Comparison of ENCODE assay signal across 24 mouse cellular contexts in the genomic region with DNA sequence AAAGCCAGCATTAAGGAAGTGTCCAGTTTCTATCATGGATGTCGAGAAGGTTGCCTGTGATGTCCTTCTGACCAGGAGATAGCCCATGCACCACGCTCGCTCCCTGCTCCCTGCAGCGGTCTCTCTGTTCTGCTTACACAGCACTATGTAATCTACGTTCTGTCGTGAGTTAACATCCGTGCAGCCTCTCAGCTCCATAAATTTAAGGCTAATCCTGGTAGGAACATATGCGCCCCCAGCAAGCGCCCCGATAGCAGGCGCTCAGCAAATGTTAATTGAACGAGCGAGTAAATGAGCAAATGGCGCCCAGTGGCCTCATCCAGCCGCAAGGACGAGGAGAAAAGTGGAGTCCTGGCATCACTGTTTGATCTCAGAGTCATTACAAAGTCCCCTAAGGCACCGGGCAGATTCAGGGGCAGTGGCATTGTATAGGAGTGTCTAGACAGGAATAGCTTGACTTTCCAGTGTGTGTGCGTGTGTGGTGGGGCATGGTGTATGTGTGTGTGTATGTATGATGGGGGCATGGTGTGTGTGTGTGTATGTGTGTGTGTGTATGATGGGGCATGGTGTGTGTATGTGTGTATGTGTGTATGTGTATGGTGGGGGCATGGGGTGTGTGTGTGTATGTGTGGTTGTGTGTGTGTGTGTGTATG. TPM values are rescaled to one million over a fixed set of nuclear protein-coding genes. Genes with fewer than 3 reads are reported as not detected.
DNase-seq lines count a peak whose midpoint lies in the region; ATAC-seq and TF ChIP-seq lines count a peak whose summit lies in the region.
"Had no signal": no experiment of that assay in that cellular context is flagged by ENCODE, and none has a peak within 500 bp of the region (broad histone marks: within the 10 kb centered on the region; RNA-seq: fewer than 3 reads in every experiment).

No protein-coding gene starts in this region.

- no peak for DNase-seq in forebrain, postnatal 0 days
- DNase-seq in hindbrain, embryonic 14.5 days (ENCODE audit: low spot score): peak; percentile 30
- DNase-seq in hindbrain, embryonic 10.5 days (ENCODE audit: low spot score): no peak
- no peak for DNase-seq in neural tube, embryonic 10.5 days (ENCODE audit: extremely low spot score, low spot score)
- DNase-seq in thymus, postnatal 10 days (ENCODE audit: low spot score in 2 of 2): no peak
- DNase-seq in cerebellum, postnatal 14 days: no peak
- DNase-seq: adrenal gland, postnatal 10 days; cerebellum, adult 9-10 months; gastrocnemius, adult 2 months; layer of hippocampus, adult 9-11 months; liver, postnatal 0 days; retina, postnatal 1 day; right cerebral cortex, postnatal 25 days; spleen, adult 18-20 months had no signal

- H3K4me2 ChIP-seq in forebrain, embryonic 12.5 days: no peak overlapping the region
- H3K4me2 ChIP-seq in forebrain, postnatal 0 days (ENCODE audit: low read depth): no peak overlapping the region
- no peak overlapping the region for H3K4me2 ChIP-seq in hindbrain, embryonic 14.5 days (replicated peaks)
- H3K4me2 ChIP-seq in neural tube, embryonic 12.5 days (replicated peaks): peak overlapping the region; percentile 18; the same call in 1 of the 2 replicates
- H3K4me2 ChIP-seq: liver, embryonic 11.5 days; midbrain, embryonic 11.5 days had no signal

- H3K4me3 ChIP-seq in forebrain, embryonic 12.5 days (replicated peaks): no peak overlapping the region
- no peak overlapping the region for H3K4me3 ChIP-seq in forebrain, postnatal 0 days (ENCODE audit: low read depth, low read length)
- H3K4me3 ChIP-seq in hindbrain, embryonic 14.5 days (replicated peaks; ENCODE audit: low read length): no peak overlapping the region
- H3K4me3 ChIP-seq in hindbrain, embryonic 10.5 days: no peak overlapping the region
- no peak overlapping the region for H3K4me3 ChIP-seq in neural tube, embryonic 12.5 days
- H3K4me3 ChIP-seq: forebrain, embryonic 10.5 days; gastrocnemius, adult 2 months; left cerebral cortex, adult 2 months; myocyte had no signal

- H3K27me3 ChIP-seq in forebrain, embryonic 12.5 days: peaks cover 6% of the 10 kb centered on the region
- H3K27me3 ChIP-seq in forebrain, postnatal 0 days (ENCODE audit: insufficient read depth, low read length): no peaks in the 10 kb centered on the region
- H3K27me3 ChIP-seq in hindbrain, embryonic 14.5 days (ENCODE audit: control insufficient read depth, insufficient read depth, low read length): no peaks in the 10 kb centered on the region
- H3K27me3 ChIP-seq in hindbrain, embryonic 10.5 days (ENCODE audit: insufficient read depth, poor library complexity, severe bottlenecking): peaks cover 24% of the 10 kb centered on the region
- no peaks in the 10 kb centered on the region for H3K27me3 ChIP-seq in neural tube, embryonic 12.5 days (replicated peaks)

- no peak for ATAC-seq in forebrain, embryonic 12.5 days (ENCODE audit: low FRiP score)
- ATAC-seq in forebrain, postnatal 0 days: no peak
- ATAC-seq in hindbrain, embryonic 14.5 days (ENCODE audit: low FRiP score): 0 out of 2 replicates have a peak, but pooled peaks have one; percentile 40
- ATAC-seq in neural tube, embryonic 12.5 days (ENCODE audit: low FRiP score, low read depth): peak; percentile 50
- ATAC-seq: intestine, postnatal 0 days; liver, postnatal 0 days; lung, postnatal 0 days had no signal

- TF ChIP-seq CTCF in forebrain, postnatal 0 days (IDR thresholded peaks at IDR 0.05; ENCODE audit: low read depth): no peak

- 81% methylated on average over 18 of the region's 18 CpGs for WGBS in forebrain, embryonic 12.5 days
- WGBS in forebrain, postnatal 0 days: 66% methylated on average over 18 of the region's 18 CpGs
- 56% methylated on average over 18 of the region's 18 CpGs for WGBS in hindbrain, embryonic 14.5 days
- WGBS in hindbrain, embryonic 10.5 days: 81% methylated on average over 18 of the region's 18 CpGs
- 45% methylated on average over 18 of the region's 18 CpGs for WGBS in neural tube, embryonic 12.5 days

- no peaks in the 10 kb centered on the region for H3K36me3 ChIP-seq in forebrain, embryonic 12.5 days (replicated peaks)
- no peaks in the 10 kb centered on the region for H3K36me3 ChIP-seq in forebrain, postnatal 0 days (ENCODE audit: insufficient read depth)
- H3K36me3 ChIP-seq in hindbrain, embryonic 14.5 days (replicated peaks; ENCODE audit: control insufficient read depth, insufficient read depth): no peaks in the 10 kb centered on the region
- no peaks in the 10 kb centered on the region for H3K36me3 ChIP-seq in hindbrain, embryonic 10.5 days
- no peaks in the 10 kb centered on the region for H3K36me3 ChIP-seq in neural tube, embryonic 12.5 days
- H3K36me3 ChIP-seq: forebrain, embryonic 10.5 days had no signal

- H3K4me1 ChIP-seq in forebrain, embryonic 12.5 days: peaks cover 11% of the 10 kb centered on the region; the same call in 1 of the 2 replicates
- no peaks in the 10 kb centered on the region for H3K4me1 ChIP-seq in forebrain, postnatal 0 days (ENCODE audit: insufficient read depth)
- H3K4me1 ChIP-seq in hindbrain, embryonic 14.5 days (replicated peaks; ENCODE audit: control insufficient read depth, insufficient read depth, low read length): 0 out of 2 replicates have a peak, but pooled peaks cover 2% of the 10 kb centered on the region
- peaks cover 14% of the 10 kb centered on the region for H3K4me1 ChIP-seq in hindbrain, embryonic 10.5 days (replicated peaks)
- H3K4me1 ChIP-seq in neural tube, embryonic 12.5 days: peaks cover 13% of the 10 kb centered on the region

- H3K27ac ChIP-seq in forebrain, embryonic 12.5 days: no peak overlapping the region
- H3K27ac ChIP-seq in forebrain, postnatal 0 days (ENCODE audit: low read depth, low read length): no peak overlapping the region
- H3K27ac ChIP-seq in hindbrain, embryonic 14.5 days: 0 out of 2 replicates have a peak overlapping the region, but pooled peaks have one; percentile 11
- H3K27ac ChIP-seq in hindbrain, embryonic 10.5 days: no peak overlapping the region
- no peak overlapping the region; the same call in 1 of the 2 replicates for H3K27ac ChIP-seq in neural tube, embryonic 12.5 days
- H3K27ac ChIP-seq: forebrain, embryonic 10.5 days; gastrocnemius, adult 2 months; left cerebral cortex, adult 2 months had no signal

- no peaks in the 10 kb centered on the region for H3K9me3 ChIP-seq in forebrain, embryonic 12.5 days
- H3K9me3 ChIP-seq in forebrain, postnatal 0 days (ENCODE audit: low read length): no peaks in the 10 kb centered on the region
- H3K9me3 ChIP-seq in hindbrain, embryonic 14.5 days (ENCODE audit: control insufficient read depth, low read length): no peaks in the 10 kb centered on the region
- H3K9me3 ChIP-seq in hindbrain, embryonic 10.5 days: no peaks in the 10 kb centered on the region
- H3K9me3 ChIP-seq in neural tube, embryonic 12.5 days: no peaks in the 10 kb centered on the region
- H3K9me3 ChIP-seq: forebrain, embryonic 10.5 days had no signal

- H3K9ac ChIP-seq in forebrain, embryonic 12.5 days: 0 out of 2 replicates have a peak overlapping the region, but pooled peaks have one; percentile 12
- no peak overlapping the region for H3K9ac ChIP-seq in forebrain, postnatal 0 days
- no peak overlapping the region for H3K9ac ChIP-seq in hindbrain, embryonic 14.5 days
- H3K9ac ChIP-seq in neural tube, embryonic 12.5 days: no peak overlapping the region
- H3K9ac ChIP-seq: liver, postnatal 0 days had no signal

RNA-seq across cellular contexts. Expression of a gene that starts 35.9 kb away (rescaled TPM):
- polyA plus RNA-seq in forebrain, embryonic 12.5 days (2016; fragmentation: Nextera tagmentation; extraction: Ambion mirVana): 64.4 and 66.5 TPM in 2 replicates
- 47.9 and 56.0 TPM in 2 replicates for total RNA-seq in forebrain, postnatal 0 days (2014; rRNA removed)
- 37.2 and 38.3 TPM in 2 replicates for polyA plus RNA-seq in forebrain, postnatal 0 days (2015; fragmentation: Nextera tagmentation; extraction: Ambion mirVana)
- polyA plus RNA-seq in hindbrain, embryonic 14.5 days (2014; fragmentation: Nextera tagmentation; extraction: Ambion mirVana): 35.6 and 36.5 TPM in 2 replicates
- 42.9 and 48.0 TPM in 2 replicates for polyA plus RNA-seq in hindbrain, embryonic 10.5 days (2016; fragmentation: Nextera tagmentation; extraction: Ambion mirVana)
- 66.7 and 70.9 TPM in 2 replicates for polyA plus RNA-seq in neural tube, embryonic 12.5 days (2016; fragmentation: Nextera tagmentation; extraction: Ambion mirVana)

RNA-seq across cellular contexts. Expression of a gene that starts 55.9 kb away (rescaled TPM):
- 1.3 and 2.3 TPM in 2 replicates for polyA plus RNA-seq in forebrain, embryonic 12.5 days (2016; fragmentation: Nextera tagmentation; extraction: Ambion mirVana)
- total RNA-seq in forebrain, postnatal 0 days (2014; rRNA removed): 1.8 and 4.4 TPM in 2 replicates
- 1.1 and 2.0 TPM in 2 replicates for polyA plus RNA-seq in forebrain, postnatal 0 days (2015; fragmentation: Nextera tagmentation; extraction: Ambion mirVana)
- polyA plus RNA-seq in hindbrain, embryonic 14.5 days (2014; fragmentation: Nextera tagmentation; extraction: Ambion mirVana): 1.6 TPM in 2 replicates
- 7.0 and 8.1 TPM in 2 replicates for polyA plus RNA-seq in hindbrain, embryonic 10.5 days (2016; fragmentation: Nextera tagmentation; extraction: Ambion mirVana)
- 11.3 and 14.8 TPM in 2 replicates for polyA plus RNA-seq in neural tube, embryonic 12.5 days (2016; fragmentation: Nextera tagmentation; extraction: Ambion mirVana)
- total RNA-seq: common myeloid progenitor, adult 5-6 weeks had no signal

Comparison
In these comparisons a context has a peak if more than half of its experiments do, and no peak if none do; other contexts are left out.
1. ATAC-seq: peak in hindbrain, embryonic 14.5 days (single experiment) and neural tube, embryonic 12.5 days (single experiment); none in forebrain, embryonic 12.5 days (single experiment) and forebrain, postnatal 0 days (single experiment).